Mouse (Mus musculus) midbrain, embryonic 11.5 days (tissue): ENCODE measurements at regions not wholly inside any gene's neighbourhood (a gene's known extent, or its start where the extent isn't known, plus 50 kb on each side); places are given as distances from the start of the nearest gene placed in this dataset.

ENCODE experiments used
- ATAC-seq: fragments of 200-750 bp; cut with Nextera tagmentation; 2 replicates; pipeline ENCODE4 v1.8.0; 2017; ENCODE audit warnings: moderate TSS enrichment, moderate library complexity; ENCODE audit not compliant: low FRiP score
- DNase-seq: peaks from one replicate; pipeline ENCODE4 v3.0.0; 2015; ENCODE audit warnings: low spot score; ENCODE audit errors: missing footprints
- H3K27ac ChIP-seq: fragments of 300-500 bp; sonication (generic); 2 replicates; pipeline ENCODE4 v1.5.1; 2014; ENCODE audit warnings: low read depth, low read length
- H3K27me3 ChIP-seq: fragments of 300-500 bp; sonication (generic); 2 replicates; pipeline ENCODE4 v1.6.1; 2014; ENCODE audit warnings: mild to moderate bottlenecking, low read length, moderate library complexity, mixed read lengths; ENCODE audit not compliant: control insufficient read depth, insufficient read depth
- H3K36me3 ChIP-seq: fragments of 300-500 bp; sonication (generic); 2 replicates; pipeline ENCODE4 v1.6.1; 2014; ENCODE audit warnings: mild to moderate bottlenecking, low read length, moderate library complexity, mixed read lengths; ENCODE audit not compliant: control insufficient read depth, insufficient read depth
- H3K4me1 ChIP-seq: fragments of 300-500 bp; sonication (generic); 2 replicates; pipeline ENCODE4 v1.6.1; 2014; ENCODE audit warnings: low read length; ENCODE audit not compliant: control insufficient read depth, insufficient read depth
- H3K4me2 ChIP-seq: fragments of 300-500 bp; sonication (generic); 2 replicates; pipeline ENCODE4 v1.6.1; 2014; ENCODE audit warnings: mild to moderate bottlenecking, moderate library complexity
- H3K4me3 ChIP-seq: fragments of 300-500 bp; sonication (generic); 2 replicates; pipeline ENCODE4 v1.5.1; 2014; ENCODE audit warnings: low read depth, low read length
- H3K9ac ChIP-seq: fragments of 300-500 bp; sonication (generic); 2 replicates; pipeline ENCODE4 v1.6.1; 2014; ENCODE audit warnings: low read length
- H3K9me3 ChIP-seq: fragments of 300-500 bp; sonication (generic); 2 replicates; pipeline ENCODE4 v1.6.1; 2016; ENCODE audit warnings: low read length; ENCODE audit not compliant: control insufficient read depth
- whole genome bisulfite sequencing: fragments of 180-500 bp; shearing (Covaris S2); extraction: QIAGEN DNeasy Blood & Tissue Kit; methylation state at CpG from one replicate; pipeline ENCODE4 v1.1.7; 2014; 5-methylcytosine and 5-hydroxymethylcytosine counted together

DNA sequence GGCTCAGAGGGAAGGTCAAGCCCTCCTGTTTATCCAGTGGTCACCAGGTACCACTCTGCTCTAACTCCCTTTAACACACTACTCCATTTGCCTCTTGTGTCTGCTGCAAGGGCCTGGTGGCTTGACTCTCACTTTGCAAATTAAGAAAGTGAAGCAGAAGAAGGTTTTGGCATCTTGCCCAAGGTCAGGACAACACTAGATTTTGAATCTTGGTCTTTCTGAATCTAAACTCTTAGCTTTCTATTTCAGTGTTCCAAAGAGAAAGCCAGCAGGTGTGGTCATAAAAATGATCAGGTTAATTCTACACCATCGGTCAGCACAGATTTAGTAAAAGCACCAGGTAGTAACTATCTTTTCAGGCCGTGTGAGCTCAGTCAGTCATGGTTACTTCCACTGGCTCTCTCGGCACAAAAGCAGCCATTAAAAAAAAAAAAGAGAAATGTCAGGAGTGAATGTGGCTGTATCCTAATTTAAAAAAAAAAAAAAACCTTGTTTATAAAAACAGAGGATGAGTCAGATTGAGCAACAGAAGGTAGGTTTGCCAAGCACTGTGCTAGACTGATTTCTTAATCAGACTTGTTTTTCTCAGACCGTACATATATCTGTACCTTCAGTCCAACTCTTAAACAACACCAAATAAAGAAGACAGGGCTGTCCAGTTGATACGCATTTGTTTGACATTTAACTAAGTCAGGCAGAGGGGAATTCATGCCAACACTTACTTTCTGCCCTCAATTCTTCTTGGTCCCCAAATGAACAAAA, 403.6 kb upstream of the Rgma start:
- WGBS: 88% methylated on average over 5 of the region's 5 CpGs
- ATAC-seq (no peak), DNase-seq (no peak)
- H3K4me1 ChIP-seq: no peaks in the 10 kb centered on the region
- H3K27ac ChIP-seq: no peak overlapping the region
- no peak overlapping the region for H3K9ac ChIP-seq
- no peak overlapping the region for H3K4me3 ChIP-seq
- H3K27me3 ChIP-seq: no peaks in the 10 kb centered on the region
- H3K36me3 ChIP-seq: no peaks in the 10 kb centered on the region
- H3K4me2 ChIP-seq: no peak overlapping the region
- H3K9me3 ChIP-seq: no peaks in the 10 kb centered on the region

DNA sequence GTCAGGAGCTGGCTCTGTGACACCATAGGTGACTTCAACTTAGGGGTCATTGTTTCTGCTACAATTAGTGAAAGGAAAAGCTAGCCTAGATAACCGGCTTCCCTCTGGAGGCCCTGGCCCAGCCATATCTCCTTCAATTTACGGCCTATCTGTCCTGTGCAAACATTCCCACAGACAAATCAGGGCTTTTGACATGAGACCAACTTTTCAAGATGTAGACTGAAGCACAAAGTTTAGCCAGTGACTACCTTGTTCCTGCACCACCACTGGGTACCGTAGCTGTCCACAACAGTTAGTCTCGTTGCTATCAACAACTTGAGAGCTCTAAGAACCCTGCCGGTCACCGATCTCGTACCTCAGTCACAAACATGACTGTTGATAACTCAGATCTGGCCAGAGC, 402.9 kb upstream of the Rgma start:
- H3K4me2 ChIP-seq: no peak overlapping the region
- no peaks in the 10 kb centered on the region for H3K4me1 ChIP-seq
- no peak overlapping the region for H3K27ac ChIP-seq
- no peaks in the 10 kb centered on the region for H3K27me3 ChIP-seq
- H3K9me3 ChIP-seq: no peaks in the 10 kb centered on the region
- 91% methylated on average over 7 of the region's 7 CpGs for WGBS
- H3K4me3 ChIP-seq: no peak overlapping the region
- no peak for DNase-seq
- ATAC-seq: no peak
- H3K36me3 ChIP-seq: no peaks in the 10 kb centered on the region
- H3K9ac ChIP-seq: no peak overlapping the region

DNA sequence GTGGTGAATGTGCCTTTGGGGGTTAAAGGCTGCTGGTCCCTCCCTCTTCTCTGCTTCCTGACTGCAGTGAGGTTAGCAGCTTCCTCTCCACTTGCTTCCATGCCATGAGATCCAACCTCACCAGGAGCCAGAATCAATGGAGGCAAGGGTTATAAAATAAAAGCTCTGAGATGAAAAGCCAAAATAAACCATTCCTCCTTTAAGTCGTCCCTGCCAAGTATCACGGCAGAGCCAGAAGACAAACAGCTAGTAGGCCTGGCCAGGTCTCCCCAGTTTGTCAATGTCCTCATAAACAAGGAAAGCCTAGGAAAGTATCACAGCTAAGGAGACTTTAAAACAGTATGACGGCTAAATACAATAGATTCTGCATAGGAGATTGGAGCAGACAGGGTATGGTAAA, 401.5 kb upstream of the Rgma start:
- H3K36me3 ChIP-seq: no peaks in the 10 kb centered on the region
- no peak for DNase-seq
- H3K4me3 ChIP-seq: no peak overlapping the region
- no peak overlapping the region for H3K9ac ChIP-seq
- H3K27ac ChIP-seq: no peak overlapping the region
- H3K4me2 ChIP-seq: no peak overlapping the region
- no peaks in the 10 kb centered on the region for H3K9me3 ChIP-seq
- 84% methylated on average over 3 of the region's 3 CpGs for WGBS
- H3K4me1 ChIP-seq: no peaks in the 10 kb centered on the region
- ATAC-seq: no peak
- H3K27me3 ChIP-seq: no peaks in the 10 kb centered on the region

DNA sequence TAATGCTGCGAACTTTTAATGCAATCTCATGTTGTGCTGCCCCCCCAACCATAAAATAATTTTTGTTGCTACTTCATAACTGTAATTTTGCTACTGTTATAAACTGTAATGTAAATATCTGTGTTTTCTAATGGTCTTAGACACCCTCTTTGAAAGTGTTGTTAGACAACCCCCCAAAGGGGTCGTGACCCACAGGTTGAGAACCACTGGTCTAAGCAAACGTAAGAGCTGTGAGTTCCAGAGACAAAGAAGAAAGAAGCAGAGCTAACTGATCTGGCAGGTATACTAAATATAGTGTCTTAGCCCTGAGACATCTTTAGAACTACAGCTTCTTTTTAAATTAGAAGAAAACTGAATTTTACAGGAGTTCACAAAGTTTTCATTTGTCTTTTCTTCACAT, 400.9 kb upstream of the Rgma start:
- no peaks in the 10 kb centered on the region for H3K36me3 ChIP-seq
- H3K27me3 ChIP-seq: no peaks in the 10 kb centered on the region
- DNase-seq (no peak), ATAC-seq (no peak)
- H3K9ac ChIP-seq: no peak overlapping the region
- H3K4me1 ChIP-seq: no peaks in the 10 kb centered on the region
- no peak overlapping the region for H3K4me2 ChIP-seq
- no peaks in the 10 kb centered on the region for H3K9me3 ChIP-seq
- no peak overlapping the region for H3K4me3 ChIP-seq
- H3K27ac ChIP-seq: no peak overlapping the region
- 79% methylated on average over 3 of the region's 3 CpGs for WGBS

DNA sequence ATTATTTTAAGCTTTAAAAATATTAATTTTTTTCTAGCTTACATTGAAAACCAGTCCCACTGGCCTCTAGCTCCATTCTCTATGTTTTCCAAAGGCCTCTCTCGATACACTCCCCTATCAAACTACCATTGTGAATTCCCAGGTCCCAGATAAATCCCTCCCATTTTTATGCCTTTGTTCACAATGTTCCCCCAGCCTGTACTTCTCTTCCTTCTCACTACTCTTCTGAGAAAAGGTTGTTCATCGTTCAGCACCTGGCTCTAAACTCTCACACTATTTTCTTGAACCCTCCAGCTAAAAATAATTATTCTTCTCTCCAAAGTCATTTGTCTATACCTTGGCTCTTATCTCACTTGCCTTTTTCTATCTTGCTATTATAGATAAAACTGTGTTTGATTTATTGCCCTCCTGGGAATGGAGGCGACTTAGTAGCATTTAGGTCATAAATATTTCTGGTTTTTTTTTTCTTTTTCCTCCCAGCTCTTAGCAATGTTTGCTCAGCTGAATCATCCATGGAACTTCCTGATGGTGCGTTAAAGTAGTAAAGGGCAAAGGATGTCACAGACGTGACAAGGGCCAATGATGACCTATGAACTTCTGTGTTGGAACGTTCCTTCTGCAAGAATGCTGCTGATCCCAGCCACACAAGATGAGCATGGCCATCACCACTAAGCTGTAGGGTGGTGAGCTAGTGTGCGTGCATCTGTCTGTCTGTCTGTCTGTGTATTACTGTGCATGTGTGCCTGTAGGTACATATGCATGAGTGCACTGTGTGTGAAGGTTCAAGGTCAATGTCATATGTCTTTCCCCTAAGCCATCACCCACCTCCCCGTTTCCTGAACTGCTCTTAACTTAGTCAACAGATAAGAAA, 384.5 kb upstream of the Rgma start:
- no peak overlapping the region for H3K27ac ChIP-seq
- DNase-seq (no peak), ATAC-seq (no peak)
- H3K4me2 ChIP-seq: no peak overlapping the region
- H3K36me3 ChIP-seq: no peaks in the 10 kb centered on the region
- H3K9me3 ChIP-seq: no peaks in the 10 kb centered on the region
- 83% methylated on average over 8 of the region's 8 CpGs for WGBS
- no peaks in the 10 kb centered on the region for H3K27me3 ChIP-seq
- no peak overlapping the region for H3K9ac ChIP-seq
- H3K4me3 ChIP-seq: no peak overlapping the region
- H3K4me1 ChIP-seq: no peaks in the 10 kb centered on the region

DNA sequence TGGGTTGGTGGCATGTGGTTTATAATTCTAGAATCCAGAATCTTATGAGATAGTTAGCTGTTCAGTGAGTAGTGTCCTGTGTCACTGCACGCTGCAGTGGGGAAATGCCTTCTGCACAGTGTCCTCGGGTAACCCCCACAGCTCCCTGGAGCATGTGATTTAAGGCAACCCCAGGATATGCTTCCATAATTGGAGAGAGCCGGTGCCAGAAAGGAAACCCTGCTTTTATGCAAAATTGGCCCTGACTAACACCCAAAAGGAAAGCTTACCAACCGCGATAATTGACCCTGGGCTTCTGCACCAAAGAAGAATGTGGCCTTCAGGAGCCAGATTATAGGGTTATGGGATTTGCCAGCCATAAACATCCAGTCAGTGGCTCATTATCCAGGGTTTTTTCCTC, 376.9 kb upstream of the Rgma start:
- Histone ChIP-seq H3K27me3 (no peaks in the 10 kb centered on the region), H3K36me3 (no peaks in the 10 kb centered on the region), H3K4me2 (no peak overlapping the region), H3K27ac (no peak overlapping the region), H3K9me3 (no peaks in the 10 kb centered on the region), H3K4me3 (no peak overlapping the region), H3K9ac (no peak overlapping the region), H3K4me1 (no peaks in the 10 kb centered on the region)
- ATAC-seq: no peak
- WGBS: 40% methylated on average over 5 of the region's 5 CpGs
- DNase-seq: peak; percentile 84

DNA sequence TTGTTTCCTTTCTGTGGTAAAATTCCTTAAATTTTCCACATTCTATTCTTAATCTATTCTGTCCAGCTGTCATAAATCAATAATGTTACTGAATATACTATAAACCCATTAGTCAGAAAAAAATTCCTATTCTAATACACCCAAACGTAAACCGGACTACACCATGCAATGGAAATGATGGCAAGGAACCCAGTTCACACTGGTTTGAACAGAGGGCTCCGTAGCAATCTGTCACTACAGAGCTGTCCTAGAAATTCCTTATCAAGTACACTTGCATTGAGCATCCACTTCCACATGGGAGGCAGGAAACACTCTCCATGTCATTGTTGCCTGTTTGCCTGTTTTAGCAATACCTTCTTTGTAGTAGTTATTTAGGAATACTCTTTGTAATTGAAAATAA, 356.2 kb upstream of the Rgma start:
- H3K27ac ChIP-seq: no peak overlapping the region
- DNase-seq (peak; percentile 78), ATAC-seq (no peak)
- H3K9me3 ChIP-seq: no peaks in the 10 kb centered on the region
- H3K9ac ChIP-seq: no peak overlapping the region
- no peak overlapping the region for H3K4me2 ChIP-seq
- H3K27me3 ChIP-seq: no peaks in the 10 kb centered on the region
- WGBS: 87% methylated on average over 3 of the region's 3 CpGs
- H3K4me1 ChIP-seq: no peaks in the 10 kb centered on the region
- no peak overlapping the region for H3K4me3 ChIP-seq
- H3K36me3 ChIP-seq: no peaks in the 10 kb centered on the region

DNA sequence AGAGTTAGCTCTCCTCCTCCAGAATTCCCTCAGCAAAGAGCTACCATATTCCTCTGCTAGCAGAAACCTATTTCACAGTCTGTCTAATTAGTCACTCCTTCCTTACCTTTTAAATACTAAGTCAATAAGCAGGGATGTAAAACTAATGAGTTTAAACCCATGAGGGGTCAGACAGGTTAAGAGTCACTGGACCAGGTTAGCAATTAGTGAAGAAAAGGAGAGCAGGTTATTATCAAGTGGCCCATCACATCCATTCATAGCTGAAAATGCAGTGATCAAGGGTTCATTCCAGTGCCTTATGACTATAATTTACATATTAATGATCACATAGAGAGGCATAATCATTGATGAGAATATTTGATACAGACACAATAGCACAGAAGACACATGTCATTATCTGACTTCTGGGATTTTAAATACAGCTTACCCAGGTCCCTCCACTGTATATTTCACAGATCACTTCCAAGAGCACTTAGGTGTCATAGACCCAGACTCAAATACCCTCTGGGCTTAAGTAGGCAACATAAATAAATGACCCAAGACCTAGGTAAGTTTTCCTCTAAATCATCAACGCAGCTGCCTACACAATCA, 355.4 kb upstream of the Rgma start:
- Histone ChIP-seq H3K27me3 (no peaks in the 10 kb centered on the region), H3K4me3 (no peak overlapping the region), H3K9ac (no peak overlapping the region), H3K9me3 (no peaks in the 10 kb centered on the region), H3K4me2 (no peak overlapping the region), H3K27ac (no peak overlapping the region), H3K4me1 (no peaks in the 10 kb centered on the region), H3K36me3 (no peaks in the 10 kb centered on the region)
- DNase-seq: peak; percentile 23
- ATAC-seq: no peak
- 58% methylated on average over 1 of the region's 1 CpGs for WGBS

DNA sequence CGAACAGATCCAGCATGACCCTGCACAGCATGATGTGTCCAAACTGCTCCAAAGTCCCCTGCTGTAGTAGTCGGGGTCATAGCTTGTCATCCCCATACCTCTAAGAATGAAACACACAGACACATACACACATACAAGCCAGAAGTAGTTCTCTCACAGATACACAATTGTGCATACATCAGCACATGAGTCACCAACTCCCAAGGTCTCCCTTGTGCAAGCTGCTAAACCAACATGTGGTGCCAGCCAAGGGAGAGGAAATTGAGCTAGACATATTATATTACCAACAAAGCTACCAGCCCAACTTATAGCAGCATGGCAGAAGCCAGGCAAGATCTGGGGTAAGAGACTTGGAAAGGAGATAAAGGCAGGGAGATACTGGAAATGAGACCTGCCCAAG, 353.5 kb upstream of the Rgma start:
- Histone ChIP-seq H3K27ac (no peak overlapping the region), H3K27me3 (no peaks in the 10 kb centered on the region), H3K9ac (no peak overlapping the region), H3K4me3 (no peak overlapping the region), H3K4me2 (no peak overlapping the region), H3K36me3 (no peaks in the 10 kb centered on the region), H3K9me3 (no peaks in the 10 kb centered on the region), H3K4me1 (no peaks in the 10 kb centered on the region)
- WGBS: 70% methylated on average over 2 of the region's 2 CpGs
- no peak for DNase-seq
- no peak for ATAC-seq
